Mouse (Mus musculus) ES-E14 (cell line): ENCODE data around the gene Rgs19. TPM values are rescaled to one million over a fixed set of nuclear protein-coding genes. Genes with fewer than 3 reads are reported as not detected.
A peak's percentile ranks its signal among the peaks of the same experiment; 100 is the strongest.

Experiments used
- DNase-seq: peaks from one replicate; pipeline ENCODE4 v3.0.0-alpha.2; 2013; ENCODE audit warnings: low read depth, low spot score
- H3K27ac ChIP-seq: 2 replicates; pipeline ENCODE4 v1.5.1; 2012; ENCODE audit warnings: low read depth, mild to moderate bottlenecking, low read length, moderate library complexity, mixed read lengths; ENCODE audit not compliant: poor library complexity, insufficient read depth, severe bottlenecking
- H3K36me3 ChIP-seq: 2 replicates; pipeline ENCODE4 v1.6.1; 2012; ENCODE audit warnings: mild to moderate bottlenecking, low read length, moderate library complexity, mixed read lengths; ENCODE audit not compliant: control insufficient read depth, poor library complexity, insufficient read depth, severe bottlenecking
- H3K4me1 ChIP-seq, 2 experiments: fragments of 150-350 bp in 1 of 2; sonication (generic) in 1 of 2; 2 replicates each; pipeline ENCODE4 v1.6.1; 2012; ENCODE audit warnings: low read length in 2 of 2, mild to moderate bottlenecking in 1 of 2, mixed read lengths in 1 of 2; ENCODE audit not compliant: control insufficient read depth in 2 of 2, insufficient read depth in 2 of 2, poor library complexity in 1 of 2
- H3K4me3 ChIP-seq, 2 experiments: fragments of 150-350 bp in 1 of 2; sonication (generic) in 1 of 2; 2 replicates each; pipeline ENCODE4 v1.5.1; 2012; ENCODE audit warnings: low read length in 2 of 2, low read depth in 1 of 2, mild to moderate bottlenecking in 1 of 2, mixed read lengths in 1 of 2; ENCODE audit not compliant: insufficient read depth in 1 of 2, poor library complexity in 1 of 2, severe bottlenecking in 1 of 2
- H3K9ac ChIP-seq: 2 replicates; pipeline ENCODE4 v1.6.1; 2012; ENCODE audit warnings: low read depth, mild to moderate bottlenecking, low read length, mixed read lengths; ENCODE audit not compliant: poor library complexity, insufficient read depth, severe bottlenecking
- H3K9me3 ChIP-seq: fragments of 150-350 bp; sonication (generic); 2 replicates; pipeline ENCODE4 v1.6.1; 2012; ENCODE audit warnings: low read depth, mild to moderate bottlenecking, low read length; ENCODE audit not compliant: control insufficient read depth, insufficient read depth
- CHD2 ChIP-seq: IDR thresholded peaks from 2 replicates; pipeline ENCODE4 v1.6.1; 2014; ENCODE audit warnings: mild to moderate bottlenecking, low read depth, low read length, inconsistent platforms
- HCFC1 ChIP-seq: IDR thresholded peaks from 2 replicates; pipeline ENCODE4 v1.6.1; 2012; ENCODE audit warnings: low read length, inconsistent platforms, borderline replicate concordance; ENCODE audit not compliant: insufficient read depth
- MAFK ChIP-seq: IDR thresholded peaks from 2 replicates; pipeline ENCODE4 v1.6.1; 2014; ENCODE audit warnings: mild to moderate bottlenecking, low read depth, low read length, inconsistent platforms; ENCODE audit not compliant: insufficient read depth
- ZC3H11A ChIP-seq: IDR thresholded peaks from 2 replicates; pipeline ENCODE4 v1.6.1; 2012; ENCODE audit warnings: low read depth, mild to moderate bottlenecking, inconsistent platforms, low read length, borderline replicate concordance
- ZNF384 ChIP-seq: IDR thresholded peaks from 2 replicates; pipeline ENCODE4 v1.6.1; 2012; ENCODE audit warnings: low read depth, low read length, inconsistent platforms
- in situ Hi-C, 2 experiments: fragments of 600-800 bp; cut with MboI; formaldehyde crosslinking; loops; one replicate each; pipeline ENCODE4 v1.15.1; 2025; ENCODE audit warnings: low sequenced_read_pairs in 2 of 2, inconsistent platforms in 1 of 2; ENCODE audit not compliant: unreplicated experiment in 2 of 2
- total RNA-seq: library from RNA; depleted of rRNA; stranded (reverse); fragments of 300-350 nt; gene quantifications from 2 replicates; pipeline ENCODE4 v1.2.3, GENCODE M21; 2012

The Rgs19 gene
- total RNA-seq, 1 experiment, result 27.3 TPM

DNA sequence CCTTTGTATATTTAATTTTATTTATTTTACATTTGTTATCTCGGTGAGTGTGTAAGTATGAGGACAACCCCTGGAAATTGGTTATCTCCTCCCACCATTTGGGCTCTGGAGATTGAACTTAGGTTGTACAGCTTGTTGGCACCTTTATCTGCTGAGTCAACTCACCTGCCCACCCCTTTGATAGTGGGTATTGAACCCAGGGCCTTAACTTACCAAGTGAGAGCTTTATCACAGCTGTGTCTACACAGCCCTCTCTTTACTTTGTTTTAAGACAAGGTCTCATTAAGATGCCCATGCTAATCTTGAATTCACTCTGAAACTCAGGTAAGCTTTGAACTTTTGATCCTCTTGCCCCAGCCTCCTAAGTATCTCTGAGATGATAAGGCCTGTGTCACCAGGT is 11.8 kb downstream of the Rgs19 start:
- Histone ChIP-seq H3K9ac (no peak overlapping the region), H3K4me3 (no peak overlapping the region), H3K9me3 (no peaks in the 10 kb centered on the region), H3K4me1 (no peaks in the 10 kb centered on the region; a peak in 1 of 4 replicates), H3K27ac (no peak overlapping the region), H3K36me3 (peaks cover 3% of the 10 kb centered on the region; the same call in 1 of the 2 replicates)
- no peak for TF ChIP-seq ZNF384
- no peak for TF ChIP-seq ZC3H11A
- TF ChIP-seq HCFC1, result no peak
- TF ChIP-seq MAFK, result no peak
- TF ChIP-seq CHD2, result no peak
- DNase-seq, result no peak
- in situ Hi-C loops, result no loop called here

- DNase-seq, result no peak
- in situ Hi-C loops, result no loop called here
- Histone ChIP-seq H3K27ac (no peak overlapping the region), H3K4me1 (no peaks in the 10 kb centered on the region; a peak in 1 of 4 replicates), H3K9ac (peak overlapping the region; percentile 60), H3K36me3 (no peaks in the 10 kb centered on the region), H3K4me3 (peak overlapping the region; percentile 65 to 68), H3K9me3 (no peaks in the 10 kb centered on the region)
- TF ChIP-seq HCFC1, result no peak
- TF ChIP-seq CHD2, result no peak
- TF ChIP-seq ZNF384, result no peak
- no peak for TF ChIP-seq ZC3H11A
- no peak for TF ChIP-seq MAFK
Measured at GRCm38 (mm10) chr2:181680716-181681117, 13.1 kb downstream of the Rgs19 start.

- H3K4me3 ChIP-seq, result peak within 1 kb of the TSS; percentile 65 to 68
- TF ChIP-seq ZC3H11A (no peak), MAFK (peak; percentile 32; the same call in 1 of the 2 replicates), ZNF384 (peak; percentile 99), HCFC1 (peak; percentile 89), CHD2 (no peak)
- H3K36me3 ChIP-seq, result no peaks in the 10 kb centered on the region
- H3K9me3 ChIP-seq, result no peaks in the 10 kb centered on the region
- H3K9ac ChIP-seq, result peak within 1 kb of the TSS; percentile 74
- in situ Hi-C loops, result no loop called here
- H3K4me1 ChIP-seq, result peaks cover 0 to 2% of the 10 kb centered on the region in 2 experiments; a peak in 1 of 4 replicates
- no peak within 1 kb of the TSS for H3K27ac ChIP-seq
- DNase-seq, result no peak
Measured at GRCm38 (mm10) chr2:181679951-181680715, 13.6 kb downstream of the Rgs19 start, which contains the start of gene Tcea2. Tcea2 (plus strand) TSS chr2:181680310.

DNA sequence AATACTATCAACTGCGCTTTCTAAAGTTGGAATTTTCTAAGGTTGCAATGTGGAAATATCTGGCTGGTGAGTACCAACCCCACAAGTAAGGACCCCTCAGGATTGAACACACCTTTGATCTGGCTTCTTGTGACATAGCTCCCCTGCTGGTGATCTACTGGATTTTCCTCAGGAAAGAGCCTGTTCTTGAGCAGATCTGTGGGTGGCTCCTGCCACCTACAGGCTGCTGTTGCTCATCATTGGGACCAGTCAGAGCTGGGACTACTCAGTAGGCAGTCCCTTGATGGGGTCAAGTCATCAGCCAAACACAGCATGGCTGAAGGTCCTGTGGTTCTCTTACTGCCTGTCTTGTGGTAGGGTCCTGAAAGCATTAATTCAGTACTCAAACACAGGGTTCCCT is 15.0 kb downstream of the Rgs19 start:
- H3K4me1 ChIP-seq, result peaks cover 0 to 7% of the 10 kb centered on the region in 2 experiments; a peak in 1 of 4 replicates
- no peak overlapping the region for H3K27ac ChIP-seq
- no peaks in the 10 kb centered on the region for H3K36me3 ChIP-seq
- peak; percentile 71 for DNase-seq
- H3K9ac ChIP-seq, result no peak overlapping the region
- H3K4me3 ChIP-seq, result no peak overlapping the region
- no peaks in the 10 kb centered on the region for H3K9me3 ChIP-seq
- in situ Hi-C loops, result no loop called here
- TF ChIP-seq HCFC1, result peak; percentile 51; the same call in 1 of the 2 replicates
- peak; percentile 82 for TF ChIP-seq ZNF384
- TF ChIP-seq MAFK, result no peak
- no peak for TF ChIP-seq CHD2
- TF ChIP-seq ZC3H11A, result peak; percentile 92
